Mouse (Mus musculus) kidney, embryonic 14.5 days (tissue): ENCODE data around the gene Vps13c. TPM values are rescaled to one million over a fixed set of nuclear protein-coding genes. Genes with fewer than 3 reads are reported as not detected.

Experiments used
- ATAC-seq: fragments of 200-750 bp; cut with Nextera tagmentation; 2 replicates; pipeline ENCODE4 v1.8.0; 2017; ENCODE audit warnings: moderate number of reproducible peaks, mild to moderate bottlenecking, moderate TSS enrichment, moderate library complexity; ENCODE audit not compliant: low FRiP score, low TSS enrichment
- H3K27ac ChIP-seq: fragments of 300-500 bp; sonication (generic); 2 replicates; pipeline ENCODE4 v1.5.1; 2014; ENCODE audit warnings: low read depth, mild to moderate bottlenecking, low read length, moderate library complexity, mixed read lengths
- H3K27me3 ChIP-seq: fragments of 300-500 bp; sonication (generic); 2 replicates; pipeline ENCODE4 v1.6.1; 2014; ENCODE audit warnings: mild to moderate bottlenecking, low read length; ENCODE audit not compliant: control insufficient read depth, insufficient read depth
- H3K36me3 ChIP-seq: fragments of 300-500 bp; sonication (generic); 2 replicates; pipeline ENCODE4 v1.6.1; 2014; ENCODE audit warnings: low read length, mixed read lengths; ENCODE audit not compliant: control insufficient read depth, insufficient read depth
- H3K4me1 ChIP-seq: fragments of 300-500 bp; sonication (generic); 2 replicates; pipeline ENCODE4 v1.6.1; 2014; ENCODE audit warnings: low read length, mixed read lengths; ENCODE audit not compliant: control insufficient read depth, insufficient read depth
- H3K4me2 ChIP-seq: fragments of 300-500 bp; sonication (generic); replicated peaks from 2 replicates; pipeline ENCODE4 v1.6.1; 2014; ENCODE audit warnings: low read depth, mild to moderate bottlenecking, low read length
- H3K4me3 ChIP-seq: fragments of 300-500 bp; sonication (generic); 2 replicates; pipeline ENCODE4 v1.5.1; 2014; ENCODE audit warnings: mild to moderate bottlenecking, low read length
- H3K9ac ChIP-seq: fragments of 300-500 bp; sonication (generic); 2 replicates; pipeline ENCODE4 v1.6.1; 2014; ENCODE audit warnings: low read depth, mild to moderate bottlenecking, low read length, moderate library complexity
- H3K9me3 ChIP-seq: fragments of 300-500 bp; sonication (generic); 2 replicates; pipeline ENCODE4 v1.6.1; 2016; ENCODE audit warnings: low read length; ENCODE audit not compliant: control insufficient read depth
- WGBS: fragments of 180-500 bp; shearing (Covaris S2); extraction: QIAGEN DNeasy Blood & Tissue Kit; methylation state at CpG from one replicate; pipeline ENCODE4 v1.1.7; 2014; 5-methylcytosine and 5-hydroxymethylcytosine counted together
- polyA plus RNA-seq: library from polyadenylated mRNA; unstranded; fragments of >200 nt; fragmentation: Nextera tagmentation; extraction: Ambion mirVana; gene quantifications from 2 replicates; pipeline ENCODE4 v1.2.1, GENCODE M21; 2014

Gene Vps13c
- polyA plus RNA-seq, 1 experiment from 2014 or later, result 7.9 TPM

- Histone ChIP-seq H3K4me1 (no peaks in the 10 kb centered on the region), H3K4me2 (no peak overlapping the region), H3K9ac (no peak overlapping the region), H3K27ac (no peak overlapping the region), H3K4me3 (no peak overlapping the region), H3K9me3 (no peaks in the 10 kb centered on the region), H3K27me3 (no peaks in the 10 kb centered on the region), H3K36me3 (no peaks in the 10 kb centered on the region)
- ATAC-seq, result no peak
- 24% methylated on average over 5 of the region's 5 CpGs for WGBS
Observed at GRCm38 (mm10) chr9:67823131-67823530, 17.1 kb upstream of the Vps13c start.

- Histone ChIP-seq H3K4me1 (no peaks in the 10 kb centered on the region), H3K27me3 (peaks cover 17% of the 10 kb centered on the region), H3K9ac (no peak overlapping the region), H3K4me2 (no peak overlapping the region), H3K9me3 (no peaks in the 10 kb centered on the region), H3K36me3 (no peaks in the 10 kb centered on the region), H3K4me3 (no peak overlapping the region), H3K27ac (no peak overlapping the region)
- no peak for ATAC-seq
- WGBS, result 84% methylated on average over 7 of the region's 7 CpGs
Observed at GRCm38 (mm10) chr9:67825527-67825926, 14.7 kb upstream of the Vps13c start.

- 7% methylated on average over 3 of the region's 3 CpGs for WGBS
- no peak for ATAC-seq
Observed at GRCm38 (mm10) chr9:67828182-67828581, 12.0 kb upstream of the Vps13c start.

GRCm38 (mm10) chr9:67830411-67831358 is 9.5 kb upstream of the Vps13c start:
- Histone ChIP-seq H3K9ac (peak overlapping the region; percentile 57), H3K27me3 (peaks cover 30% of the 10 kb centered on the region), H3K9me3 (no peaks in the 10 kb centered on the region), H3K4me3 (peak overlapping the region; percentile 53), H3K36me3 (no peaks in the 10 kb centered on the region), H3K4me1 (peaks cover 7% of the 10 kb centered on the region; the same call in 1 of the 2 replicates), H3K4me2 (peak overlapping the region; percentile 92), H3K27ac (no peak overlapping the region)
- ATAC-seq, result peak; percentile 82
- 2% methylated on average over 65 of the region's 84 CpGs for WGBS

More at GRCm38 (mm10) chr9:67828182-67828581, 12.0 kb upstream of the Vps13c start:
- Histone ChIP-seq H3K36me3 (no peaks in the 10 kb centered on the region), H3K9ac (no peak overlapping the region), H3K9me3 (no peaks in the 10 kb centered on the region), H3K4me2 (no peak overlapping the region), H3K4me1 (peaks cover 7% of the 10 kb centered on the region; the same call in 1 of the 2 replicates), H3K4me3 (no peak overlapping the region), H3K27me3 (peaks cover 30% of the 10 kb centered on the region), H3K27ac (no peak overlapping the region)

GRCm38 (mm10) chr9:67831359-67832045 is 8.7 kb upstream of the Vps13c start:
- Histone ChIP-seq H3K36me3 (no peaks in the 10 kb centered on the region), H3K9me3 (no peaks in the 10 kb centered on the region), H3K27me3 (peaks cover 30% of the 10 kb centered on the region), H3K4me2 (peak overlapping the region; percentile 92), H3K4me3 (peak overlapping the region; percentile 53), H3K4me1 (peaks cover 7% of the 10 kb centered on the region; the same call in 1 of the 2 replicates), H3K9ac (peak overlapping the region; percentile 57), H3K27ac (no peak overlapping the region)
- peak; percentile 53 for ATAC-seq
- WGBS, result under 1% methylated on average over 51 of the region's 57 CpGs

GRCm38 (mm10) chr9:67832046-67832605 is 8.1 kb upstream of the Vps13c start, which contains the start of gene C2cd4a:
Gene C2cd4a, minus strand, starts transcription at chr9:67832330.
- no peaks in the 10 kb centered on the region for H3K36me3 ChIP-seq
- H3K9ac ChIP-seq, result peak within 1 kb of the TSS; percentile 57
- 2% methylated on average over 20 of the region's 20 CpGs for WGBS
- H3K4me2 ChIP-seq, result peak within 1 kb of the TSS; percentile 92
- no peak within 1 kb of the TSS for H3K27ac ChIP-seq
- no peak; the same call in 1 of the 2 replicates for ATAC-seq
- H3K4me3 ChIP-seq, result peak within 1 kb of the TSS; percentile 53
- H3K4me1 ChIP-seq, result peaks cover 7% of the 10 kb centered on the region; the same call in 1 of the 2 replicates
- H3K9me3 ChIP-seq, result no peaks in the 10 kb centered on the region
- peaks cover 30% of the 10 kb centered on the region for H3K27me3 ChIP-seq

- H3K9ac ChIP-seq, result no peak overlapping the region
- H3K4me1 ChIP-seq, result peaks cover 7% of the 10 kb centered on the region; the same call in 1 of the 2 replicates
- WGBS, result 41% methylated on average over 5 of the region's 5 CpGs
- H3K36me3 ChIP-seq, result no peaks in the 10 kb centered on the region
- no peak overlapping the region for H3K4me3 ChIP-seq
- no peak overlapping the region for H3K4me2 ChIP-seq
- H3K9me3 ChIP-seq, result no peaks in the 10 kb centered on the region
- peaks cover 23% of the 10 kb centered on the region for H3K27me3 ChIP-seq
- H3K27ac ChIP-seq, result no peak overlapping the region
- no peak for ATAC-seq
Observed at GRCm38 (mm10) chr9:67834535-67834934, 5.7 kb upstream of the Vps13c start.

- no peak overlapping the region for H3K9ac ChIP-seq
- ATAC-seq, result no peak
Observed at GRCm38 (mm10) chr9:67837311-67837710, 2.9 kb upstream of the Vps13c start.

More at GRCm38 (mm10) chr9:67837311-67837710, 2.9 kb upstream of the Vps13c start:
- no peaks in the 10 kb centered on the region for H3K27me3 ChIP-seq
- no peaks in the 10 kb centered on the region for H3K9me3 ChIP-seq
- WGBS, result 71% methylated on average over 2 of the region's 2 CpGs
- peaks cover 3% of the 10 kb centered on the region for H3K4me1 ChIP-seq
- no peak overlapping the region for H3K4me2 ChIP-seq
- H3K27ac ChIP-seq, result no peak overlapping the region
- no peaks in the 10 kb centered on the region for H3K36me3 ChIP-seq
- no peak overlapping the region for H3K4me3 ChIP-seq
